Mouse (Mus musculus): ENCODE measurements at regions not wholly inside any gene's neighbourhood (a gene's known extent, or its start where the extent isn't known, plus 50 kb on each side); places are given as distances from the start of the nearest gene placed in this dataset.

DNA sequence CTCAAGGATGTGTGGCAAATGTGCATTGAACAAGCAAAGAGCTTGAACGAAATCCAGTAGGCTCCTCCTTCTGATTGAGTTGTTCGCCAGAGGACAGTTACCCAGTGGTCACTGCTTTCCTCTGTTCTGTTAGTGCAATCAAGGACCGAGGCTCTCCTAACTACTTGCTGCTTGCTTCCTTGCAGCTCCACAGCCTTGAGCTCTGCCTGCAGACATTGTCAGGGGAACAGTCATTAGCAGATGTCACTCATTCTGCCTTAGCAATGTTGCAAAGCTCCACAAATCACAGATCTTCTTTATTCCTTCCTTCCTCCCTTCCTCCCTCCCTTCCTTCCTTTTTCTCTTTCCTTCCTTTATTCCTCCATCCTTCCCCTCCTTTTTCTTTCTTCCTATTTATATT lies 108.2 kb upstream of the Spats2l start:
- TF ChIP-seq CTCF (IDR thresholded peaks at IDR 0.05; ENCODE audit: extremely low read depth, insufficient read depth, insufficient read length, insufficient replicate concordance) (no peak), POLR2A (IDR thresholded peaks at IDR 0.05; ENCODE audit: low read depth, low read length) (no peak)

Measured in spleen, adult 2 months (tissue).